Mouse (Mus musculus) hindlimb bud, embryonic 11.5 days (tissue): ENCODE data around the gene Armc9.

Experiments used
- DNase-seq: peaks from one replicate; pipeline ENCODE4 v3.0.0-alpha.2; 2012; ENCODE audit warnings: low read depth, low spot score; ENCODE audit errors: extremely low spot score

Gene Armc9

GRCm38 (mm10) chr1:86161061-86161460, 6.5 kb downstream of the Armc9 start:
- no peak for DNase-seq

- DNase-seq, result no peak
These were observed 20.0 kb downstream of the Armc9 start for GRCm38 (mm10) chr1:86174602-86175001.

- no peak for DNase-seq
These were observed 21.5 kb downstream of the Armc9 start for GRCm38 (mm10) chr1:86176066-86176465.

- peak; percentile 68 for DNase-seq
These were observed 24.1 kb downstream of the Armc9 start for GRCm38 (mm10) chr1:86178462-86179253.

- DNase-seq, result no peak
These were observed 27.6 kb downstream of the Armc9 start for GRCm38 (mm10) chr1:86182004-86182709.

GRCm38 (mm10) chr1:86183577-86184263, 29.1 kb downstream of the Armc9 start:
- no peak for DNase-seq

GRCm38 (mm10) chr1:86186762-86187161, 32.2 kb downstream of the Armc9 start:
- no peak for DNase-seq

GRCm38 (mm10) chr1:86187856-86188255, 33.3 kb downstream of the Armc9 start:
- no peak for DNase-seq

- no peak for DNase-seq
These were observed 33.7 kb downstream of the Armc9 start for GRCm38 (mm10) chr1:86188271-86188670.

- DNase-seq, result no peak
These were observed 34.6 kb downstream of the Armc9 start for GRCm38 (mm10) chr1:86189034-86189702.

- DNase-seq, result no peak
These were observed 36.3 kb downstream of the Armc9 start for GRCm38 (mm10) chr1:86190843-86191242.

GRCm38 (mm10) chr1:86194044-86194443, 39.5 kb downstream of the Armc9 start:
- no peak for DNase-seq

GRCm38 (mm10) chr1:86198276-86198675, 43.7 kb downstream of the Armc9 start:
- no peak for DNase-seq

GRCm38 (mm10) chr1:86199026-86199425, 44.4 kb downstream of the Armc9 start:
- DNase-seq, result no peak

GRCm38 (mm10) chr1:86201312-86201711, 46.7 kb downstream of the Armc9 start:
- DNase-seq, result no peak

- DNase-seq, result no peak
These were observed 48.1 kb downstream of the Armc9 start for GRCm38 (mm10) chr1:86202617-86203219.

GRCm38 (mm10) chr1:86210676-86211075, 56.1 kb downstream of the Armc9 start:
- no peak for DNase-seq

GRCm38 (mm10) chr1:86211498-86211897, 56.9 kb downstream of the Armc9 start:
- no peak for DNase-seq

- no peak for DNase-seq
These were observed 58.2 kb downstream of the Armc9 start for GRCm38 (mm10) chr1:86212731-86213130.

- DNase-seq, result peak; percentile 24
These were observed 59.6 kb downstream of the Armc9 start for GRCm38 (mm10) chr1:86214158-86214557.

GRCm38 (mm10) chr1:86215297-86215696, 60.7 kb downstream of the Armc9 start:
- no peak for DNase-seq
